Mouse (Mus musculus) lung, postnatal 0 days (tissue): Measurements from ENCODE around the gene Clasp2. TPM values are rescaled to one million over a fixed set of nuclear protein-coding genes. Genes with fewer than 3 reads are reported as not detected.

Experiments
- ATAC-seq: fragments of 200-750 bp; cut with Nextera tagmentation; 2 replicates; pipeline ENCODE4 v1.8.0; 2017; ENCODE audit warnings: moderate library complexity
- DNase-seq: peaks from one replicate; pipeline ENCODE4 v3.0.0-alpha.2; 2016; ENCODE audit warnings: low spot score
- H3K27ac ChIP-seq: fragments of 300-500 bp; sonication (generic); 2 replicates; pipeline ENCODE4 v1.5.1; 2014; ENCODE audit warnings: antibody characterized with exemption, mild to moderate bottlenecking, low read length, mixed read lengths
- H3K27me3 ChIP-seq: fragments of 300-500 bp; sonication (generic); replicated peaks from 2 replicates; pipeline ENCODE4 v1.6.1; 2014; ENCODE audit warnings: low read length, mixed read lengths; ENCODE audit not compliant: insufficient read depth
- H3K36me3 ChIP-seq: fragments of 300-500 bp; sonication (generic); 2 replicates; pipeline ENCODE4 v1.6.1; 2014; ENCODE audit warnings: low read length, mixed read lengths; ENCODE audit not compliant: insufficient read depth
- H3K4me1 ChIP-seq: fragments of 300-500 bp; sonication (generic); 2 replicates; pipeline ENCODE4 v1.6.1; 2014; ENCODE audit warnings: antibody characterized with exemption, low read depth, low read length, mixed read lengths; ENCODE audit not compliant: insufficient read depth
- H3K4me2 ChIP-seq: fragments of 300-500 bp; sonication (generic); replicated peaks from 2 replicates; pipeline ENCODE4 v1.6.1; 2014; ENCODE audit warnings: low read depth, mild to moderate bottlenecking, low read length, moderate library complexity, mixed read lengths
- H3K4me3 ChIP-seq: fragments of 300-500 bp; sonication (generic); 2 replicates; pipeline ENCODE4 v1.5.1; 2014; ENCODE audit warnings: low read depth, low read length
- H3K9ac ChIP-seq: fragments of 300-500 bp; sonication (generic); replicated peaks from 2 replicates; pipeline ENCODE4 v1.6.1; 2014; ENCODE audit warnings: low read depth, mild to moderate bottlenecking
- H3K9me3 ChIP-seq: fragments of 300-500 bp; sonication (generic); 2 replicates; pipeline ENCODE4 v1.6.1; 2016; ENCODE audit warnings: low read length, mixed read lengths
- CTCF ChIP-seq: IDR thresholded peaks from 2 replicates; pipeline ENCODE4 v1.5.1; 2016; ENCODE audit warnings: antibody characterized with exemption, mild to moderate bottlenecking
- EP300 ChIP-seq: IDR thresholded peaks from 2 replicates; pipeline ENCODE4 v1.6.1; 2016; ENCODE audit warnings: antibody characterized with exemption, mild to moderate bottlenecking, control low read depth
- WGBS: fragments of 180-500 bp; shearing (Covaris S2); extraction: QIAGEN DNeasy Blood & Tissue Kit; methylation state at CpG from one replicate; pipeline ENCODE4 v1.1.7; 2014; 5-methylcytosine and 5-hydroxymethylcytosine counted together
- polyA plus RNA-seq: library from polyadenylated mRNA; unstranded; fragments of >200 nt; fragmentation: Nextera tagmentation; extraction: Ambion mirVana; gene quantifications from 2 replicates; pipeline ENCODE4 v1.2.1, GENCODE M21; 2015

Gene Clasp2
- polyA plus RNA-seq, 1 experiment from 2014 or later, result 12.1 TPM

DNA sequence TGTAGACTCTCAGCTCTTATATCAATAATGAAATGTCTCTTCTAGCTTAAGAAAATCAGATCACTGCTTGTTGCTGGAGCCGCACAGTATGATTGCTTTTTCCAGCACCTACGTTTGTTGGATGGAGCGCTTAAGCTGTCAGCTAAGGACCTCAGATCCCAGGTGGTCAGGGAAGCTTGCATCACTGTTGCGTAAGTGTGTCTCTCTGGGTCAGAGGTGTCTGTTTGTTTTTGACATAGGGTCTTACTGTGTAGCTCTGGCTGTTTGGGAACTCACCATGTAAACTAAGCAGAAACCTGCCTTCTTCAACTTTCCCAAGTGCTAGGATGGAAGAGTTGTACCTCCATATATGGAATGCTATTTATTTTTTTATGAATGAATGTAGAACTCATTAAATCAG lies 102.8 kb downstream of the Clasp2 start:
- no peaks in the 10 kb centered on the region for H3K9me3 ChIP-seq
- no peak overlapping the region for H3K4me2 ChIP-seq
- no peaks in the 10 kb centered on the region for H3K36me3 ChIP-seq
- no peak for DNase-seq
- H3K9ac ChIP-seq, result no peak overlapping the region
- no peak overlapping the region for H3K27ac ChIP-seq
- ATAC-seq, result no peak
- no peak overlapping the region for H3K4me3 ChIP-seq
- WGBS, result 93% methylated on average over 4 of the region's 4 CpGs
- no peak for TF ChIP-seq EP300
- no peak for TF ChIP-seq CTCF
- H3K4me1 ChIP-seq, result no peaks in the 10 kb centered on the region
- no peaks in the 10 kb centered on the region for H3K27me3 ChIP-seq

DNA sequence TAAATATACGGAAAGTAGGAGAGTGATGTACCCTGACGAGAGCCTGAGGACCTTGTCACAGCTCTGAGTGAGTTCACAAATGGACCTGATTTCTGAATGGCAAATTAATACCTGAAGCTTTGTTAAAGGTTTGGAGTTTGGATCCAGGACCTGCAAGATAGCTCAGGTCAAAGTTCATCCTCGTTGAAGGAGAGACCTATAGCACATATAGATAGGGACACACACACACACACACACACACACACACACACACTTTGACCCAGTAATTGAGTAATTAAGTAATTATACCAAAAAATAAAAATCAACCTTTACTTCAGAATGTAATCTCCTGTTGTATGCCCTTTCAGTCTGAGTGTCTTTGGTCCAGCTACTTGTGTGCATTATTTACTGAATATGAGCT lies 114.2 kb downstream of the Clasp2 start:
- ATAC-seq, result no peak
- H3K9ac ChIP-seq, result no peak overlapping the region
- TF ChIP-seq EP300 (no peak), CTCF (no peak)

DNA sequence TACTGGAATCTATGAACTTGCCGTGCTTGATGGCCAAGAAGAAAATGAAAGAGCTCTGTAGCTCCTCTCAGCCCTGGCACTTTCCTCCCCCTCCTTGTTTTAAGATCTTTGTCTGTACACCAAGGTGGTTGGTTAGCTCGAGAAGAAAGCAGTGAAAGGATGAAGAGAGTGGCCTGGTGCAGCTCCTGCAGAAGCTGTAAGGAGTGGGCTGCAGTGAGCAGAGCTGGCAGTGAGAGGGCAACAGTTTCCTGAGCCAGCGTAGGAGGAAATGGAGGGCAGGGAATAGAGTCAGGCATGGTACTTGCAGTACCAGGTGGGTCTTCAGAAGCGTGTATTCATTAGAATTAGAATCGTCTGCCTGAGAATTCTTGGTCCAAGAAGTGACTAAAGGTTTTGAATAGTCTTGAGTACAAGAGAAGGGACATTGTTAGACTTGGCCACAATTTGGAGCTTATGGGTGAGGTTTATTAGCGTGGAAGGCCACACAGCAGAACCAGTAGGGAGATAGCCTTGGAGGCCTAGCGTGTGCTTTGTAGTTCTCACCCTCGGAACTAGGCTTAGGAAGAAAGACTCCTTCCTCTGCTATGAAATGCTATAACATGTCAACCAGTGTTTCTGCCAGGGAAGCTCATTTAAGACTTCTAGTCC lies 116.1 kb downstream of the Clasp2 start:
- no peak overlapping the region for H3K4me3 ChIP-seq
- no peaks in the 10 kb centered on the region for H3K9me3 ChIP-seq
- TF ChIP-seq CTCF (no peak), EP300 (no peak)
- ATAC-seq (no peak), DNase-seq (no peak)
- H3K27me3 ChIP-seq, result no peaks in the 10 kb centered on the region
- 87% methylated on average over 8 of the region's 8 CpGs for WGBS
- peaks cover 12% of the 10 kb centered on the region for H3K36me3 ChIP-seq
- H3K4me2 ChIP-seq, result no peak overlapping the region
- no peaks in the 10 kb centered on the region for H3K4me1 ChIP-seq
- no peak overlapping the region for H3K9ac ChIP-seq
- H3K27ac ChIP-seq, result no peak overlapping the region

More for the DNA sequence above, 114.2 kb downstream of the Clasp2 start:
- Histone ChIP-seq H3K27ac (no peak overlapping the region), H3K4me1 (no peaks in the 10 kb centered on the region), H3K36me3 (0 out of 2 replicates have a peak, but pooled peaks cover 9% of the 10 kb centered on the region), H3K4me3 (no peak overlapping the region), H3K9me3 (no peaks in the 10 kb centered on the region), H3K27me3 (no peaks in the 10 kb centered on the region), H3K4me2 (no peak overlapping the region)
- no peak for DNase-seq
- WGBS, result 73% methylated on average over 3 of the region's 3 CpGs

DNA sequence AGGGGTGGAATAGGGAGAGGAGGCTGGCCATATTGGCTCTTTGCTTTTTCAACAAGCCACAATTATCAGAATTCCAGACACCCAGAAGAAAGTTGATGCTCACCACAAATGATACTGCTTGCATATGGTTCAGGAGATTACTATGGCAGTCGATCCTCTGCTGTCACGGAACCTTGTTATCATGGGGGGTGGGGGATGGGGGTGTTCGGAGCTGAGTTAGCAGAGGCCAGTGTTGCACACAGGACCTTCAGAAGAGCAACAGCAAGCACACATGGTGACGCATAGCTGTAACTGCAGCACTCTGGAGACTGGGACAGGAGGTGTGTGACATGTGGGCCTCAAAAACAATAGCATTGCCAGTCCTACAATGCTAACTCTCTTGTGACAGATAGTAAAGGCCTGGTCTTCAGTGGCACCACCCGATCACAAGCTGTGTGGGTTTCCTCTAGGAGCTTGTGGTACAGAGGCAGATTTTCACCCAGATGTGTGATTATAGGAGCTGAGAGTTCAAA lies 116.7 kb downstream of the Clasp2 start:
- Histone ChIP-seq H3K4me2 (no peak overlapping the region), H3K9ac (no peak overlapping the region), H3K27me3 (no peaks in the 10 kb centered on the region), H3K27ac (no peak overlapping the region), H3K9me3 (no peaks in the 10 kb centered on the region), H3K36me3 (peaks cover 15% of the 10 kb centered on the region), H3K4me1 (no peaks in the 10 kb centered on the region), H3K4me3 (no peak overlapping the region)
- no peak for ATAC-seq
- 82% methylated on average over 5 of the region's 5 CpGs for WGBS
- no peak for DNase-seq
- TF ChIP-seq CTCF, result no peak
- no peak for TF ChIP-seq EP300

DNA sequence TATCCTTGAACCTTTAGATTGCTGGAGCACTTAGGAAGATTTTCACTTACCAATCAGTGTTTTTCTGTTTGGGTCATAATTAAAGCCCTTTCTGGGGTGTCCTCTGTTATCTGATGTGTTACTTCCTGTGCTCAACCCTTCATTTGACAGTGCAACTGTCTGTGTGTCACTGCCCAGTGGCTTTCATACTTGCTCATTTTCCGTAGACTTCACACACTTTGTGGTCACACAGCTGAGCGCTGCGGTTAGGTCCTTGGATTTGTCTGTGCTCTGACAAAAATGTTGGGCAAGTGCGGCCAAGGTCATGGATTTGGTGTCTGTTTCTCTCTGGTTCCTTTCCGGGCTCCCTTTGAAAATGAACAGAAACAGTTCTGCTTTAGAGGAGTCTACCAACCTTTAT lies 118.1 kb downstream of the Clasp2 start:
- H3K27ac ChIP-seq, result no peak overlapping the region
- no peak for TF ChIP-seq CTCF
- no peak for TF ChIP-seq EP300
- H3K36me3 ChIP-seq, result peaks cover 11% of the 10 kb centered on the region
- no peaks in the 10 kb centered on the region for H3K4me1 ChIP-seq
- 79% methylated on average over 5 of the region's 5 CpGs for WGBS
- H3K4me3 ChIP-seq, result no peak overlapping the region
- DNase-seq, result no peak
- ATAC-seq, result no peak
- no peaks in the 10 kb centered on the region for H3K9me3 ChIP-seq
- H3K4me2 ChIP-seq, result no peak overlapping the region
- H3K9ac ChIP-seq, result no peak overlapping the region
- H3K27me3 ChIP-seq, result no peaks in the 10 kb centered on the region

- TF ChIP-seq CTCF (no peak), EP300 (no peak)
- Histone ChIP-seq H3K4me1 (no peaks in the 10 kb centered on the region), H3K27ac (no peak overlapping the region), H3K9me3 (no peaks in the 10 kb centered on the region), H3K27me3 (no peaks in the 10 kb centered on the region), H3K4me2 (no peak overlapping the region), H3K36me3 (peaks cover 7% of the 10 kb centered on the region), H3K9ac (no peak overlapping the region), H3K4me3 (no peak overlapping the region)
- ATAC-seq (no peak), DNase-seq (no peak)
- WGBS, result 90% methylated on average over 5 of the region's 5 CpGs
Observed at GRCm38 (mm10) chr9:113863370-113863999, 122.2 kb downstream of the Clasp2 start.
